Mouse (Mus musculus): ENCODE data around the gene Itga5.

Gene Itga5

DNA sequence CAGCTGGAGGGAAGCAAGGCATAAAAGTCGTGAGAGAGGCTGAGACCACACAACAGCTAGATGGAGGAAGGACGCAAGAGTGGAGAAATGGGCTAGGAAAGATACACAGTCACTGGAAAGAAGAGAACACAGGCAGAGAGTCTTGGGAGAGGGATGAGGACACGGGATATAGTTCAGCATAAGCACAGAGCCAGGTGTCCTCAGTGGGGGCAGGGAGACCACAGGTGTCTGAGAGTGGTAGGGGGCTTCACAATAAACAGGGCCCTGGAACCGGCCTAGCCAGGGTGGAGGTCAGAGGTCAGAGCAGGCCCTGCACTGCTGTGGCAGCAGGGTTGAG lies 27.8 kb downstream of the Itga5 start:
- DNase-seq = no peak

DNA sequence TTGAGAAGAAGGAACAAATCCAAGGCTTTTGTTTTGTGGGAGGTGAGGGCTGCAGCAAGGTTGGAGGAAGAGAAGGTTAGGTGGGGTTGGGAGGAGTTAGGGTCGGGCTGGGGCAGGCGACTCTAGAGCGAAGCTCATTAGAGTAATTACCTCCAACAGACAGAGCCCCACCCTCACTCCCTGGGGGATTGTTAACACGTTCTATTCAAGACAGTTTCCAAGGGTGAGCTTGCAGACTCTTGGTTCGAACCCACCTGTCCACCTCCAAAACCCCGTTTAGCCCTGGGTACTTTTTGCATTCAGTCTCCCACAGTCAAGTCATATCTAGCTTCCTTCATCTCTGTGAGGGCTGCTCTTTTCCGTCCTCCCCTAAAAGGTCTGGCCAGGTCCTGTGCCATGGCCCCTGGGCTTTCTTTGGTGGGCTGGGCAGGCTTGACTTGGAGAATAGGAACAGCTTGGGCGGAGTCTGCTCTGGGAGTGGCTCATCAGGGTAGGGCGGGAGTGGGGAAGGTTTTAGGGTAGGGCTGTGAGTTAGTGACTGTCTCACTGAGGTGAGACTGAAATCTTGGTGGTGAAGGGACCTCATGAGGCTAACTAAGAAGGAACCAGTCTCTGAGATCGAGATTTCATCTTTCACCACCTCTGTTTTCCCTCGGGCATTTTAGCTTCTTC lies 29.4 kb downstream of the Itga5 start:
- no peak for DNase-seq

DNA sequence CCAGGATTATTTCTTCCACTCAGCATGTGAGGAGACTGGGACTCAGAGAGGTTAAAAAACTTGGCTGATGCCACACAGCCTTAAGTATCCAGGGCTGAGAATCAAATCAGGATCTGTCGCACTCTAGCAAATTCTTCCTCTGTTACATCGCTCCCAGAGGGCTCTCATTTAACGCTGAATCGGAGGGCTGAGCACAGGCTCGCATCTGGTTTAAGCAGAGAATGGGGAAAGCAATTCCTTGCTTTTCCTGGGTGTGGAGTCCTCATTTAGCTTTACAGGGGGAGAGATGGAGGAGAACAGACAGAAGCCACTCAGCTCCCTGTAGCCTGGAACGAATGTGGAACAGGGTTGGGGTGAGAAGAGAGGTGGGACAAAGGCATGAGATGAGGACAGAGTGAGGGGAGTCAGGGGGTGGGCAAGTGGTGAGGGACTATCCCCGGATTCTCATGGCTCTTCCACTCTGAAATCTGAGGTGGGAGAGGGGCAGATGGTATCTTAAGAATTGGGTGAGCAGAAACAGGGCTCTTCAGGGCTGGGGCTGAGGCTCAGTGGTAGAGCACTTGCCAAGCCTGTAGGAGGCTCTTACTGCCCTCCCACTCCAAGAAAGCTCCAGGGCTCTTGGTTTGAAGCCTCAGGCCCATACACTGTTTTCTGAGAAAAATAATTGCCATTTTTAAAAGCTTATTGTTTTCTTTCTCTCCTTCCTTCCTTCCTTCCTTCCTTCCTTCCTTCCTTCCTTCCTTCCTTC lies 30.9 kb downstream of the Itga5 start:
- no peak for DNase-seq

DNA sequence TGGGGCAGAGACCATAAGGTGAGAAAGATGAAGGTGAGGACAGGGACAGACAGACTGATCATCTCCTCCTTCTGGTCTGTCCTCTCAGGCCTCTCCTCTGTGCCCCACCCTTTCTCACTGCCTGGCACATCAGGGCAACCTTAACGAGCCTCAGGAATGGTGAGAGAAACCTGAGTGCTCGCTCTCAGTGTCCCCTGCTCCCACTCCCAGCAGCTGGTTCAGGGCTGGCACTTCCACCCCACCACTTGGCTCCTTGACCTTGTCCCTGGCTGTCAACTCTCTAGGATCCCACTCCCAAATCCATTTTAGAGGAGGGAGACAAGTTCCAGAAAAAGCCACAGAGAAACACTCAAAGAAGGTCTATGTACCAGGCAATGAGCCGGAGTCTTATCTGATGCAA lies 31.5 kb downstream of the Itga5 start:
- no peak for DNase-seq

DNA sequence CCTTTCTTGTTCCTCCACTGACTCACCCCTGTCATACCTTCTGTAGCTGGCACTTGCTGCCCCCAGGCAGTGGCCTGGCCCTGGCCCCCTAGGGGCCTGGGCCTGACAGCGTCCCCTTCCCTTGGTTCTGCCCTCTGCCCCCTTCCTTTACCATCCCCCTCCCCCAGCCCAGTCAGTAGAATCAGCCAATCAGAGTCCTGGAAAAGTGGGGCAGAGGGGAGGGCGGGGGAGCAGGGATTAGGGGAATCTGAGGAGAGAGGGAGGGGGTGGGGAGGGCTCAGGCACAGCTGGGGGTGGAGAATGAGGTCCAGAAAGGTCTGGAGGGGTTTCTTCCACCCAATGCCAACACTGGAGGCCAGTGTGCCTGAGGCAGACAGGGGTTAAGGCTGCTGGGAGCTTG lies 32.4 kb downstream of the Itga5 start:
- DNase-seq = no peak

DNA sequence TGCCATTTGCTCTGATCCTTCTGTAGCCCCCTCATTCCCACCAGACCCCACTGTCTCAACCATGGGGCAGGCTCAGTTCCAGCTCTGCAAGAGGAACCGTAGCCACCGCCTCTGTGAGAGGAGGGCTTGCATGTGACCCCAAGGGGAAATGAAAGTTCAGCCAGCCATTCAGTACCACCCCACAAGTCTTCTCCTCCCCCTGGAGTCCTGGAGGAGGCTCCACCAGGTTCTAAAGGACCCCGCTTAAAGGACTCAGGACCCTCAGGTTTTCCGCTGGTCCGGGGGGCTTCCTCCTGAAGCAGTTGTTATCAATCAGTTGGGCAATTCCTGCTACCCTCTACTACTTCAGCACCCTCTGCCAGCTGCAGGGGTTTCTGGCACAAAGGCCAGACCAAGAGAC lies 32.8 kb downstream of the Itga5 start:
- DNase-seq = no peak

DNA sequence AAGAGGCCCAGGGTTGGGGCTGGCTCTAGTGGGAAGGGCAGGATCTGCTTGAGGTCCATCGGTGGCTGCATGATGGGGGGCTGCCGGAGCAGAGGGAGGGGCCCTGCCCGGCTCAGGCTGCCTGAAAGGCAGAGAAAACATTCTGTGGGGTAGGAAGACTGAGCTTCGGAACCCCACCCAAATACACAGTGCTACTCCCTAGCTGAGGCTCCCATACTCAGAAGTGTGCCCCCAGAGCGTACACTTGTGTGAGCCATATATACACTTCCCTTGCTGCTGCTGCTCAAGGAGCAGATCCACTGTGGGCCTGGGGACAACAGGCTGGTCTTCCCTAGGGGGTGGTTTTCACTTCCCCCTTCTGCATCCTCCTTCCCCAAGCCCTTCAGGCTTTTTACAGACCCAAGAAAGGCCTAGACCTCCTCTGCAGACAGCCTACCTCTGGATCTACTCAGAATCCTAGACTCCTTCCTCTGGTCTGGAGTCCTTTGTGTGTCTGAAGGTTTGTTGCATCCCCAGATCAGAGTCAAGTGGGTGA lies 33.4 kb downstream of the Itga5 start:
- no peak for DNase-seq

DNA sequence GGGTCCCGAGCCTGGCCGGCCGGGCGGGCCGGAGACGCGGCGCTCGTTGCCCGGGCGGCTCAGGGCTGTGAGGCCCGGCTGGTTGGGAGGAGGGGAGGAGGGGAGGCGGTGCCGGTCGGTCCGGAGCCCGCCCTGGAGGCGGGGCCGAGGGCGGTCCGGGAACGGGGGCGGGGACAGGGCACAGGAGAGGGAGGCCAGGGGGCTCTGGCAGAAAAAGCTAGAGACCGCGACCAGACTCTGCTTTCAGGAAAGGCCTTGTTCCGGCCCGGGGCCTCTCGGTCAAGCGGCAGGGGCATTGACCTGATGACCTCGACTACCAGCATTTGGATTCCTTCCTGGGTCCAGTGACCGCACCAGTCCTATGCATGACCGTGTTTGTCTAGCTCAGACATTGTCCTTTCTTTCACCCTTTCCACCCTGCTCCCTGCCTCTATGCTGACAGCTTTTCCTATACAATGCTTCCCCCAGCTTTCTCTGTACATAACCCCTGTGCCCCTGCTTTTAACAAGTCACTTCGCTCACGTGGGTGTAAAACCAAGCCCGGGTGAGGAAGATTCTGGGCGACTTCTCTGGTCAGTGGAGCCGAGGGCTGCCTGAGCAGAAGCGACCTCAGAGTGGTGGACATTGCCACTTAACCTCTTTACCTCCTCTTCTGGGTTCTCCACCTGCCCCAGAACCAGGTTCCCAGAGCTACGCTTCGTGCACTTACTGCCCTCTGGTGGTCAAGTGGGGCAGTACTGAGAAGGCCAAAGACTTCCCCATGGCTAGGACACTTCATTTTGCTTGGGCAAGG lies 42.9 kb downstream of the Itga5 start:
- DNase-seq = peak; percentile 91

DNA sequence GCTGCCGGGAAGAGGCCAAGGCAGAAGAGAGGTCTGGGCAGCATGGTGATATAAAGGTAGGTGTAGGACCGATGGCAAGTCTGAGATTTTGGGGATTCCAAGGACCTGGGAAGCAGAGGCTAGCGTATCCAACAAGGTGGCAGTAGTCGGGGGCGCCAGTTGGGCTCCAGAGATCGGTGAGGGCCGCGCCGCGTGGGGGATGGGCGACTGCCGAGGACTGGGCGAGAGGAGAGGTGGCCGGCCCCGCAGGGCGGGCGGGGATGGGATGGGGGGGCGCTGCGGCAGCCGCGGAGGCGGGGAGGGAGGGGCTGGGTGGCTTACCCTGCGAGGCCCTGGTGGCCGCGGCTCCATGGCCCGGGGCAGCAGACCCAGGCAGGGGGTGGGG lies 43.5 kb downstream of the Itga5 start:
- peak; percentile 59 for DNase-seq

DNA sequence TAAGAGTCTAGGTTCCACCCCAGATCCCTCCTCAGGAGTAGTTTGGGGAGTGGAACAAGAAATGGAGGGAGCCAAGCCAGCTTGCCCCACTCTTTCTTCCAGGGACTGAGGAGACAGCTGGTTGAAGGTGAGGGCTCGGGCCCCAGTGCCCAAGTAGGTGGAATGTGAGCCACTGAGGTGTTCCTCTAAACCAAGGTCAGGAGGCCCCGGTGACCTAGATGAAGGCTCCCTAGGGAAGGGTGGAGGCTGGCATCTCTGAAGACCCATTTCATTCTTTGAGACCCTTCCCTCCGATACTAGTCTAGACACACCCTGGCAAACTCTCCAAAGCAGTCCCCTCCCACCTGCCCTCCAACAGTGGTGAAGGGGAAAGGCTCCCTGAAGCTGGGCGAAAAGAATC lies 44.2 kb downstream of the Itga5 start:
- no peak for DNase-seq

DNA sequence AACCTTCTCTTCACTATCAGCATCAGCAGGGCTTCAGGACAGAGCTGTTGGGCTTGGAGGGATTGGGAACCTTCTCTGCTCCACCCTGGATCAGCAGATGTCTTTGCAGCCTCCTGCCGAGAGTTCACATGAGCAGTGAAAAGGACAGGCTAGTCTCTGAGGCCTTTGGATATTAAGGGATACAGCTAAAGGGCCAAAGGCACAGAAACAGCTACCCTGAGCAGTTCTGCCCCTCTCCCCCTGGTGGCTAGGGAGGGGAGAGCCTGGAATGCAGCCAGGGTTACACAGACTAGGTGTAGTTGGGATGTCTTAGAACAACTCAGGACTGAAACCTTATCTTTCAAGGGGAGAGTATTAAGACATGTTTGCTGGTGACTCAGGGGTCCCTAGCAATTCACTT lies 45.5 kb downstream of the Itga5 start:
- DNase-seq = peak; percentile 34

DNA sequence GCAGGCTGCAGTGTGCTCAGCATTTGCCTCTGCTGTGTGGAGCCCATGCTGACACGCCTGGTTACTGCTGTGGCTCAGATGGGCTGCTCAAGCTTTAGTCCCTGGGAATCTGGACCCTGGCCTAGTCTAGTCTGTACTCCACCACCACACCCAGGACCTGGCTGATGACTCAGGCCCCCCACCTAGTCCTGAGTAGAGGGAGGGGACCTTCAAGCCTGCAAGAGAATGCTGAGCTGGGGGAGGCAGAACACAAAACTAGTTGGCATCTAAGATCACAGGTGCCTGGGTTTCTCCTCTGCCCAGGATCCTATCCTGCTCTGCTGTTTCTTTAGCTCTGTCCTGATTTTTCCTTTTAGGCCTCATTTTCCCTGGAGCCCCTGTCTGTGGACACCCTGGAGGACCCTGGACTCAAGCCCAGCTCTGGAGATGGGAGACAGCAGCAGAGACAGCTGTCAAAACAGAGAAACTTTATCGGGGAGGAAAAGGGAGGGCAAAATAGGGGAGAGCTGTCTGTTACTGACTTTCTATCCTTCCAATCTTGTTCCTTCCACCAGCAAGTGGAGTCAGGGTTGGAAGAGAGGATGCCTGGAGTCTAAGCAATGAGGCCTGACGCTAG lies 48.3 kb downstream of the Itga5 start:
- DNase-seq = no peak

DNA sequence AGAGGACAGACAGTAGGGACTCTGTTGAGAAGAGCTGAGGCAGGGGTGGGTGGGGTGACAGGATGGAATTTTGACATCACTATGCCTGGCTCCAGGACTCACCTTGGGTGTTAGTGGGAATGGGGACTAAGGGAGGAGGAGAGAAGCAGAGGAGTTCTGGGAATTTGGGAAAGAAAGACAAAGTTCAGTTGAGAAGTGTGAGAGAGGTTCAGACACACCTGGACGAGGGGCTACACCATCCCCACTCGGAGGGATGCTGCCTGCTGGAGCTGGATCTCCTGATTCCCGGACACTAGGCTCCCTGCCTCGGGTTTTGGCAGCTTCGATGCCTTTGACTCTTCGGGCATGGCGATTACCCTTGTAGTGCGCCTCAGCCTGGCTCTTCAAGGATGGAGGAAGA lies 48.8 kb downstream of the Itga5 start:
- DNase-seq = no peak

DNA sequence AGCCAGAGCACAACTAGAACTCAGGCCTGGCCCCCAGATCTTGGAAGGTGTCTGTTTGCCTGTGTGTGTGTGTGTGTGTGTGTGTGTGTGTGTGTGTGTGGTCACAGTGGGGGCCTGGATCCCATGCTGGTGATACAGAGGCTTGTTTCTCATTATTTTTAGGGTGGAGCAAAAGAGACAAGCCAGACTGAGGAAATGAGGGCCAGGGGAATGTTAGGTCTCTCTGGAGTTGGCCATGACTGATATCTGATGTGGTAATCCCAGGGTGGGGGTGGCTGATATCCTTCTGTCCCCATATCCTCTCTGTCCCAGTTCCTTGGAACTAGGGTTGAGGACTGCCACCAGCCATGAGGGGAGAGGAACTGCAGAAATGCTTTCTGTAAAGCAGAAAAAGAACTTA lies 49.4 kb downstream of the Itga5 start:
- DNase-seq = no peak

DNA sequence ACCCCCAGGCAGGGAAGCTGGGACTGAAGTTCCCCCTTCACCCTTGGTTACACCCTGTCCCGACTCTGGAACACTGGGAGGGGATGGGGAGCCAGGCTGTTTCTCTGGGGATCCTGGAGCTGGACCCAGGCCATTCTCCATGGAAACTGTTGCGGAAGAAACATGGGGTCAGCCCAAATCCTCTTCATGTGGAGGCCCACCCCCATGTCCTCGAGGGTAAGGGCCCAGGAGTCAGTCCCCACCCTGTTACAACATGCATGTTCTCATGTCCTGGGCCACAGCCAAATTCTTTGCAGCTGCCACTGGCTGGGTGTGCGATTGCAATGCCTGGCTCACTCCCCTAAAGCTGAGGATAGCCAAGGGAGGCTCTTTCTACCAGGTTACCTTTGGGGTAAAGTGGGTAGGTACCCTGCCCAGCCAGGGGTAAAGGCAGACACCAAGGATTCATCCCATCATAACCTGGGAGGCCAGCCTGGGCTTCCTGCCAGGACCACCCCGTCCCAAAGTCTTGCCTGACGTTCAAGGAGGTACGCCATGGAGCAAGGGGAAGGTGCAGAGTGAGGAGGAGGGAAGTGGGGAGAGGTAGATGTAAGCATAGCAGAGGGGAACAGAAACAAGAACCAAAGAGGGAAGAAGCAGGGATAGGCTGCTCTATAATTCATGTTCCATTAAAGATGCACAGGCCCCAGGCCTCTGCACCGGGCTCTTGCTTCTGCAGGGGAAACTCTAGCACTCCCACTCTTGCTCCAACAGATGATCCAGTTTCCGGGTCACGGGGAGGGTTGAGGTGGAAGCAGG lies 50.4 kb downstream of the Itga5 start:
- DNase-seq = peak; percentile 32

DNA sequence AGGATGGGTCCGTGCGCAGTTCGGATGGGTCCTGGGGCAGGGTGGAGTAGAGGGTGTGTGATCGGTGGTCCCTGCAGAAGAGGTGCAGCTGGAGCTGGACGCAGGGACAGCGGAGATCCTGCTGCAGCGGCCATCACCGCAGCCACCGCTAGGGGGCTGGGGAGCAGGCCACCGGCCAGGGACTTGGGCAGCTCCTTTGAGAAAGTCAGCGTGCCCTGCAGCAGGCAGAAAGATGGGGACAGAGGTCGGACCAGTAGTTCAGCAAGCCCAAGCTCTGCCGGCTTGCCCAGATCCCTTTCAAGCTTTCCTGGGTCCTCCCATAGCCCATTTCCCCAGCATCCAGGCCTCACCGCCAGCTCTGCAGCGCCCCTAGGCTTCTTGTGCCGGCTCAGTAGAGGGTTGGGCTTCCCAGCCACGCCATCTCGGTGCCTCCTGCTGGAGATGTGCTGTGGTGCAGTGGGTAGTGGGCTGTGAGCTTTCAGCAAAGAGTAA lies 51.5 kb downstream of the Itga5 start:
- peak; percentile 82 for DNase-seq

DNA sequence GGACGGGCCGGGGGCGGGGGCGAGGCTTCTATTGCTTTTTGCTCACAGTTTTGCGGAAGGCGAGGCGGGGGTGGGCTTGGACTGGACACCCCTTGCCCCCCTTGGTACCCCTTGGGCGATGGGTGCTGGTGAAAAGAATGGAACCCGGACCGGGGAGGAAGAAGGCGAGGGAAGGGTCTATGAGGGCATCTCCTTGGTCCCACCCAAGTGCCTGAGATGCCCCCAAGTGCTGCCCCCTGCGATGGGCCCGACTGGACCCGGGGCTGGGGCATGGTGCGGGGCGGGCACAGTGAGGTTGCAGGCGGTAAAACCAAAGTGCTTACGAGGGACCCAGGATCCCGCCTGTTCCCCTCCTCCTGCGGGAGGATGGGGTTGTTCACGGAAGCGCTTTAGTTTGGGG lies 52.4 kb downstream of the Itga5 start:
- no peak for DNase-seq

DNA sequence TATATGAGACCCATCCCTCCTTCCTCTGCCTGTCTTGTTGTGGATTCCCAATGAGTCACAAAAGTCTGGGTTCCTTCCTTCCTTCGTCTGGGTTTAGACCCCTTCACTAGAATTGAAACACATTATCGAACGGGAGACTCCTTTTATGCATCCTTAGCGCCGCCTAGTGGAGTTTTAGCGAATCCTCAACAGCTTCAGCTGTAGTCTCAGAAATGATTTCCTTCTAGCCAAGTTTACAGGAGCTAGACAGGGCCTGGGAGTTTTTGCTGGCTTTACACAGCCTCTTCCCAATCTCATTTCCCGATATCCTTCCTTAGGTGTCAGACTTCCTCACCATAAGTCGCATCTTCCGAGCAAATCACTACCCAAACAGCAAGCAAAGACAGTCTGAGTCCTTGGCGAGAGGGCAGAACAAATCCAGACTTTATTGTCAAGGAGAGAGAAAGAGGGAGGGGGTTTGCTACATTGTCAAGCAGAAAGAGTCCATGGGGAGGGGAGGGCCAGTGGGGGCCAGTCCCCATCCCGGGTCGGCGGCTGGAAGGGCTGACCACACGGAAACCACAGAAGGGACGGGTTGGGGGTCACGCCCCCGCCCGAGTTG lies 53.0 kb downstream of the Itga5 start:
- DNase-seq = peak; percentile 66

DNA sequence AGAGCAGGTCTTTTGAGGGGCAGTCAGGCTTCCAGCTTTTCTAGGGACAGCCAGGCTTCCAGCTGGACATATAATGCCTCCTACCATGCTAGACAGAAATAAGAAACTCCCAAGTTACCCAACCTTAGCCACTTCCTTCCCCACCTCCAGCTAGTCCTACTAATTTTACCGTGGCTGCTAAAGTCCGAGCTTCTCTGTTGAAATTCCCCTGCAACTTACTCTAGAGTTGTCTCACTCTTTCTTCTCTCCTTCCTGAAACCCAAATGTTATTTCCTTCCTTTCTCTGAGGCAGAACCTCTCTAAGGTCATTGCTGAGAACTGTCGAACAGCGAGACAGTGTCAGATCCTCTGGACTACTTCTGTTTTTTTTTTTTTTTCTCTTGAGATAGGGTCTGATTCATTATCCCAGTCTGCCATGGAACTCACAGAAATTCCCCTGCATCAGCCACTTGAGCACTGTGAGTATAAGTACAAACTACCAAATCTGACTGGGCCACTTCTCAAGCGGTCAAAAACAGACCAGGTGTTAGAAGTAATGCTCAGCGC lies 56.1 kb downstream of the Itga5 start, which contains the start of gene Gpr84:
TSS of gene Gpr84 (minus strand) at position 248 of the 546 bp plus-strand sequence.
- DNase-seq = no peak

DNA sequence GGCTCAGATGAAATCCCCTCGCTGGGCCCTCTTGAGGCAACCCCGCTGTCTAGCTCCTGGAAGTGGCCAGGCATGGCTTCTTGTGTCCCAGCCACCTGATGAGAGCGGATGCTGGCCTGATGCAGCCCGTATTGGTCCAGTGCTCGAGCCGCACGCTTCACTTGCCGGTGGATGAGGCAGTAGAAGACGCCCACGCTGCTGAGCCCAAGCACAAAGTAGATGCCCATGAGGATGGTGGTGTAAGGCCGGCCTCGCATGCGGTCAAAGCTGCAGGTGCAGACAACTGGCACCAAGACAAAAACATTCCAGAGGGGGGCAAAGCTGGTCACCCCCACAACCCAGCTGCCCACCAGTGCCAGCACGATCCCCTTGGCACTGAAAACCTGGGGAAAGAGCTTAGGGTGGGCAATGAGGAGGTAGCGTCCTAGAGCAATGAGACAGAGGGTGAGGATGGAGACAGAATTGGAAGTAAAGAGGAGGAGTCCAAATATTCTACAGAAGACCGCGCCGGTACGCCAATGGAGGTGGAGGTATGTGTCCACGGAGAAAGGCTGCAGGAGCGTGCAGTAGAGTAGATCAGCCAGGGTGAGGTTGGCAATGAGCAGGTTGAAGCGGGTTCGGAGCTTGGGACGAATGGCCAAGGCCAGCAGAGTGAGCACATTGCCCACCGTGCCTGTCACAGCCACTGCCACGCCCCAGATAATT lies 57.5 kb downstream of the Itga5 start:
- DNase-seq = no peak
